Mouse (Mus musculus): ENCODE results near the gene Acoxl. TPM values are rescaled to one million over a fixed set of nuclear protein-coding genes. Genes with fewer than 3 reads are reported as not detected.
A peak's percentile ranks its signal among the peaks of the same experiment; 100 is the strongest.

Gene Acoxl
- polyA plus RNA-seq, 1 experiment from 2014 or later: 0.39 TPM

GRCm38 (mm10) chr2:127904918-127905317 lies 66.2 kb downstream of the Acoxl start:
- no peaks in the 10 kb centered on the region for H3K9me3 ChIP-seq (replicated peaks; ENCODE audit: control insufficient read depth, low read length)
- H3K27me3 ChIP-seq (ENCODE audit: control insufficient read depth, insufficient read depth, low read length): no peaks in the 10 kb centered on the region
- ATAC-seq (replicated peaks; ENCODE audit: insufficient number of reproducible peaks, low FRiP score, low TSS enrichment, low read depth) (no peak), DNase-seq (ENCODE audit: low spot score) (no peak)
- no peak overlapping the region for H3K4me2 ChIP-seq (ENCODE audit: low read depth, low read length)
- H3K36me3 ChIP-seq (replicated peaks; ENCODE audit: control insufficient read depth, insufficient read depth, low read depth, low read length): no peaks in the 10 kb centered on the region
- H3K4me1 ChIP-seq (ENCODE audit: control insufficient read depth, insufficient read depth, low read length): peaks cover 10% of the 10 kb centered on the region
- WGBS: 81% methylated on average over 10 of the region's 10 CpGs
- H3K9ac ChIP-seq (replicated peaks; ENCODE audit: low read length): no peak overlapping the region
- no peak overlapping the region for H3K27ac ChIP-seq (replicated peaks; ENCODE audit: low read depth, low read length)
- H3K4me3 ChIP-seq (ENCODE audit: low read depth, low read length): no peak overlapping the region

- Histone ChIP-seq H3K4me1 (ENCODE audit: control insufficient read depth, insufficient read depth, low read length) (peaks cover 10% of the 10 kb centered on the region), H3K9me3 (replicated peaks; ENCODE audit: control insufficient read depth, low read length) (no peaks in the 10 kb centered on the region), H3K27me3 (ENCODE audit: control insufficient read depth, insufficient read depth, low read length) (no peaks in the 10 kb centered on the region), H3K4me3 (ENCODE audit: low read depth, low read length) (no peak overlapping the region), H3K36me3 (replicated peaks; ENCODE audit: control insufficient read depth, insufficient read depth, low read depth, low read length) (no peaks in the 10 kb centered on the region), H3K27ac (replicated peaks; ENCODE audit: low read depth, low read length) (peak overlapping the region; percentile 63; the same call in 1 of the 2 replicates), H3K4me2 (ENCODE audit: low read depth, low read length) (no peak overlapping the region), H3K9ac (replicated peaks; ENCODE audit: low read length) (no peak overlapping the region)
- WGBS: 18% methylated on average over 6 of the region's 6 CpGs
- ATAC-seq (replicated peaks; ENCODE audit: insufficient number of reproducible peaks, low FRiP score, low TSS enrichment, low read depth): peak; percentile 79
- DNase-seq (ENCODE audit: low spot score): peak; percentile 90
These were observed 68.5 kb downstream of the Acoxl start for GRCm38 (mm10) chr2:127906973-127907678.

- Histone ChIP-seq H3K4me3 (ENCODE audit: low read depth, low read length) (no peak overlapping the region), H3K27ac (replicated peaks; ENCODE audit: low read depth, low read length) (peak overlapping the region; percentile 63; the same call in 1 of the 2 replicates)
- peak; percentile 65 for DNase-seq (ENCODE audit: low spot score)
These were observed 69.0 kb downstream of the Acoxl start for GRCm38 (mm10) chr2:127907679-127908042.

GRCm38 (mm10) chr2:127908881-127909280 lies 70.2 kb downstream of the Acoxl start:
- H3K4me2 ChIP-seq (ENCODE audit: low read depth, low read length): no peak overlapping the region

More at GRCm38 (mm10) chr2:127907679-127908042, 69.0 kb downstream of the Acoxl start:
- WGBS: 11% methylated on average over 1 of the region's 1 CpGs
- Histone ChIP-seq H3K36me3 (replicated peaks; ENCODE audit: control insufficient read depth, insufficient read depth, low read depth, low read length) (no peaks in the 10 kb centered on the region), H3K9me3 (replicated peaks; ENCODE audit: control insufficient read depth, low read length) (no peaks in the 10 kb centered on the region), H3K4me2 (ENCODE audit: low read depth, low read length) (no peak overlapping the region), H3K9ac (replicated peaks; ENCODE audit: low read length) (no peak overlapping the region), H3K4me1 (ENCODE audit: control insufficient read depth, insufficient read depth, low read length) (peaks cover 10% of the 10 kb centered on the region), H3K27me3 (ENCODE audit: control insufficient read depth, insufficient read depth, low read length) (no peaks in the 10 kb centered on the region)
- ATAC-seq (replicated peaks; ENCODE audit: insufficient number of reproducible peaks, low FRiP score, low TSS enrichment, low read depth): peak; percentile 79

GRCm38 (mm10) chr2:127909790-127910189 lies 71.1 kb downstream of the Acoxl start:
- Histone ChIP-seq H3K4me1 (ENCODE audit: control insufficient read depth, insufficient read depth, low read length) (peaks cover 10% of the 10 kb centered on the region), H3K9ac (replicated peaks; ENCODE audit: low read length) (no peak overlapping the region), H3K27me3 (ENCODE audit: control insufficient read depth, insufficient read depth, low read length) (no peaks in the 10 kb centered on the region), H3K27ac (replicated peaks; ENCODE audit: low read depth, low read length) (no peak overlapping the region), H3K4me2 (ENCODE audit: low read depth, low read length) (no peak overlapping the region), H3K36me3 (replicated peaks; ENCODE audit: control insufficient read depth, insufficient read depth, low read depth, low read length) (no peaks in the 10 kb centered on the region), H3K4me3 (ENCODE audit: low read depth, low read length) (no peak overlapping the region), H3K9me3 (replicated peaks; ENCODE audit: control insufficient read depth, low read length) (no peaks in the 10 kb centered on the region)
- ATAC-seq (replicated peaks; ENCODE audit: insufficient number of reproducible peaks, low FRiP score, low TSS enrichment, low read depth): no peak
- WGBS: 79% methylated on average over 4 of the region's 4 CpGs
- DNase-seq (ENCODE audit: low spot score): no peak

More at GRCm38 (mm10) chr2:127908881-127909280, 70.2 kb downstream of the Acoxl start:
- H3K4me1 ChIP-seq (ENCODE audit: control insufficient read depth, insufficient read depth, low read length): peaks cover 10% of the 10 kb centered on the region
- no peaks in the 10 kb centered on the region for H3K36me3 ChIP-seq (replicated peaks; ENCODE audit: control insufficient read depth, insufficient read depth, low read depth, low read length)
- no peak for ATAC-seq (replicated peaks; ENCODE audit: insufficient number of reproducible peaks, low FRiP score, low TSS enrichment, low read depth)
- H3K9me3 ChIP-seq (replicated peaks; ENCODE audit: control insufficient read depth, low read length): no peaks in the 10 kb centered on the region
- H3K4me3 ChIP-seq (ENCODE audit: low read depth, low read length): no peak overlapping the region
- no peaks in the 10 kb centered on the region for H3K27me3 ChIP-seq (ENCODE audit: control insufficient read depth, insufficient read depth, low read length)
- peak; percentile 59 for DNase-seq (ENCODE audit: low spot score)
- H3K9ac ChIP-seq (replicated peaks; ENCODE audit: low read length): no peak overlapping the region
- peak overlapping the region; percentile 64; the same call in 1 of the 2 replicates for H3K27ac ChIP-seq (replicated peaks; ENCODE audit: low read depth, low read length)
- WGBS: 22% methylated on average over 7 of the region's 7 CpGs

GRCm38 (mm10) chr2:127911579-127911978 lies 72.9 kb downstream of the Acoxl start:
- no peak overlapping the region for H3K4me3 ChIP-seq (ENCODE audit: low read depth, low read length)

GRCm38 (mm10) chr2:127914047-127914446 lies 75.4 kb downstream of the Acoxl start:
- Histone ChIP-seq H3K36me3 (replicated peaks; ENCODE audit: control insufficient read depth, insufficient read depth, low read depth, low read length) (no peaks in the 10 kb centered on the region), H3K27me3 (ENCODE audit: control insufficient read depth, insufficient read depth, low read length) (no peaks in the 10 kb centered on the region), H3K4me2 (ENCODE audit: low read depth, low read length) (no peak overlapping the region), H3K27ac (replicated peaks; ENCODE audit: low read depth, low read length) (no peak overlapping the region), H3K9ac (replicated peaks; ENCODE audit: low read length) (no peak overlapping the region), H3K9me3 (replicated peaks; ENCODE audit: control insufficient read depth, low read length) (no peaks in the 10 kb centered on the region), H3K4me3 (ENCODE audit: low read depth, low read length) (no peak overlapping the region), H3K4me1 (ENCODE audit: control insufficient read depth, insufficient read depth, low read length) (no peaks in the 10 kb centered on the region)
- no peak for ATAC-seq (replicated peaks; ENCODE audit: insufficient number of reproducible peaks, low FRiP score, low TSS enrichment, low read depth)
- no peak for DNase-seq (ENCODE audit: low spot score)
- 84% methylated on average over 5 of the region's 5 CpGs for WGBS

More at GRCm38 (mm10) chr2:127911579-127911978, 72.9 kb downstream of the Acoxl start:
- Histone ChIP-seq H3K27ac (replicated peaks; ENCODE audit: low read depth, low read length) (no peak overlapping the region), H3K4me1 (ENCODE audit: control insufficient read depth, insufficient read depth, low read length) (peaks cover 10% of the 10 kb centered on the region), H3K9me3 (replicated peaks; ENCODE audit: control insufficient read depth, low read length) (no peaks in the 10 kb centered on the region), H3K27me3 (ENCODE audit: control insufficient read depth, insufficient read depth, low read length) (no peaks in the 10 kb centered on the region), H3K36me3 (replicated peaks; ENCODE audit: control insufficient read depth, insufficient read depth, low read depth, low read length) (no peaks in the 10 kb centered on the region), H3K4me2 (ENCODE audit: low read depth, low read length) (no peak overlapping the region), H3K9ac (replicated peaks; ENCODE audit: low read length) (no peak overlapping the region)
- no peak for ATAC-seq (replicated peaks; ENCODE audit: insufficient number of reproducible peaks, low FRiP score, low TSS enrichment, low read depth)
- DNase-seq (ENCODE audit: low spot score): no peak
- WGBS: 92% methylated on average over 3 of the region's 3 CpGs

- peaks cover under 1% of the 10 kb centered on the region; the same call in 1 of the 2 replicates for H3K4me1 ChIP-seq (ENCODE audit: control insufficient read depth, insufficient read depth, low read length)
- H3K4me2 ChIP-seq (ENCODE audit: low read depth, low read length): no peak overlapping the region
- no peaks in the 10 kb centered on the region for H3K27me3 ChIP-seq (ENCODE audit: control insufficient read depth, insufficient read depth, low read length)
- no peak overlapping the region for H3K9ac ChIP-seq (replicated peaks; ENCODE audit: low read length)
- ATAC-seq (replicated peaks; ENCODE audit: insufficient number of reproducible peaks, low FRiP score, low TSS enrichment, low read depth) (no peak), DNase-seq (ENCODE audit: low spot score) (no peak)
- no peaks in the 10 kb centered on the region for H3K9me3 ChIP-seq (replicated peaks; ENCODE audit: control insufficient read depth, low read length)
- no peaks in the 10 kb centered on the region for H3K36me3 ChIP-seq (replicated peaks; ENCODE audit: control insufficient read depth, insufficient read depth, low read depth, low read length)
- no peak overlapping the region for H3K27ac ChIP-seq (replicated peaks; ENCODE audit: low read depth, low read length)
- WGBS: 71% methylated on average over 7 of the region's 7 CpGs
- H3K4me3 ChIP-seq (ENCODE audit: low read depth, low read length): no peak overlapping the region
These were observed 78.2 kb downstream of the Acoxl start for GRCm38 (mm10) chr2:127916804-127917410.
